Comparison of ENCODE assay signal across 16 mouse cellular contexts in the genomic region with DNA sequence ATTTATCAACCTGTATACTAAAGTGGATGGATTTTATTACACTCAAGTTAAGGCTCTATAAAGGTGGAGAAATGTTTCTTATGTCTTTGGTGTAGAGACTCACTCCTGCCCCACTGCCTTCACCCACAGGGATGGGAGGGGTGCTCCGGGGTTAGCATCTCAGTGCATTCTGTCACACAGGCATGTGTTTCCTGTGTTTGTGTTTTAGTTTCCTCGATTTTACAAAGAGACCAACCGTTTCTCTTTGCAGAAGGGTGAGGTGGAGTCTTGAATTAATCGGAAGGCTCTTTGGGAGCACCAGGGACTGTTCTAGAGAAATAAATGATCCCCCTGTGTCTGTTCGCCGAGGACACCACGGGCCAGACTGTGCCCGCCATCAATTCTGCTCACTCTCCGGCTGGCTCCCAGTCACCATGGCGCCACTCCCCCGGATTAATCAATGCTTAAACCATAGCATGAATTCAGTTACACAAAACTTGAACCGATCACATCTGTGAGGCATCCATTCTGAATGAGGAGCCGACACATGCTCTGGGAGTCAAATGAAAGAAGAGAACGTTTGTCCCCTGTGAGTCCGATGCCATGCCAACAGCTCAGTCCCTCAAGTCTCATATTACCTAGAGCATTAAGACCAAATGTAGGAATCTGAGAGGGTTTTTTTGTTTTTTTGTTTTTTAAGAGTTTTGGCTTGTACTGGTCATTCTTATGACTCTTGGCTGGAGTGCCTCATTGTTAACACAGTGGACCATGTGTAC. TPM values are rescaled to one million over a fixed set of nuclear protein-coding genes. Genes with fewer than 3 reads are reported as not detected.
DNase-seq lines count a peak whose midpoint lies in the region; ATAC-seq and TF ChIP-seq lines count a peak whose summit lies in the region.
"Had no signal": no experiment of that assay in that cellular context is flagged by ENCODE, and none has a peak within 500 bp of the region (broad histone marks: within the 10 kb centered on the region; RNA-seq: fewer than 3 reads in every experiment).

No protein-coding gene starts in this region.

- no peaks in the 10 kb centered on the region for H3K27me3 ChIP-seq in kidney, embryonic 15.5 days
- H3K27me3 ChIP-seq in lung, embryonic 14.5 days (ENCODE audit: insufficient read depth, low read length), result no peaks in the 10 kb centered on the region

- no peak for ATAC-seq in kidney, embryonic 15.5 days (replicated peaks; ENCODE audit: low FRiP score)
- no peak for ATAC-seq in lung, embryonic 14.5 days (ENCODE audit: insufficient read depth)
- no peak for ATAC-seq in megakaryocyte-erythroid progenitor cell, adult 5-6 weeks (replicated peaks; ENCODE audit: low FRiP score, low TSS enrichment, poor library complexity, severe bottlenecking)

- no peak overlapping the region for H3K9ac ChIP-seq in kidney, embryonic 15.5 days
- H3K9ac ChIP-seq in lung, embryonic 14.5 days, result no peak overlapping the region
- H3K9ac ChIP-seq: heart, embryonic 13.5 days; liver, embryonic 14.5 days had no signal

- WGBS in kidney, embryonic 15.5 days, result 53% methylated on average over 15 of the region's 15 CpGs
- WGBS in lung, embryonic 14.5 days, result 55% methylated on average over 15 of the region's 15 CpGs

- no peak overlapping the region for H3K4me2 ChIP-seq in kidney, embryonic 15.5 days
- no peak overlapping the region for H3K4me2 ChIP-seq in lung, embryonic 14.5 days
- H3K4me2 ChIP-seq: heart, embryonic 13.5 days had no signal

- peak; percentile 95 for DNase-seq in heart, adult 11 months
- DNase-seq in heart, postnatal 10 days, result no peak
- DNase-seq in kidney, postnatal 25 days, result peak; percentile 12 to 56
- peak; percentile 42 for DNase-seq in lung, embryonic 14.5 days
- peak; percentile 49 for DNase-seq in thymus, postnatal 0 days (ENCODE audit: low spot score)
- DNase-seq in Muller cell, postnatal 12 days (ENCODE audit: inconsistent ontology term), result no peak
- DNase-seq: adrenal gland, adult 2 months; midbrain, embryonic 14.5 days had no signal

- intact Hi-C loops in heart, postnatal 10 days (cut with DNase I), result loop anchor here (2.0 to 5.0 kb wide), 2 partner anchors 38 to 76 kb away; no protein-coding TSS in a partner anchor

- H3K4me1 ChIP-seq in kidney, embryonic 15.5 days, result 0 out of 2 replicates have a peak, but pooled peaks cover 2% of the 10 kb centered on the region
- no peaks in the 10 kb centered on the region for H3K4me1 ChIP-seq in lung, embryonic 14.5 days (ENCODE audit: insufficient read depth)
- H3K4me1 ChIP-seq: heart, embryonic 13.5 days had no signal

- H3K36me3 ChIP-seq in kidney, embryonic 15.5 days, result no peaks in the 10 kb centered on the region
- H3K36me3 ChIP-seq in lung, embryonic 14.5 days (ENCODE audit: insufficient read depth), result no peaks in the 10 kb centered on the region
- H3K36me3 ChIP-seq: heart, embryonic 13.5 days had no signal

- H3K9me3 ChIP-seq in kidney, embryonic 15.5 days (replicated peaks), result no peaks in the 10 kb centered on the region
- H3K9me3 ChIP-seq in lung, embryonic 14.5 days (ENCODE audit: low read depth, low read length), result no peaks in the 10 kb centered on the region
- H3K9me3 ChIP-seq: heart, embryonic 13.5 days had no signal

- H3K4me3 ChIP-seq in kidney, embryonic 15.5 days (replicated peaks), result no peak overlapping the region
- H3K4me3 ChIP-seq in lung, embryonic 14.5 days (ENCODE audit: low read depth, low read length), result no peak overlapping the region
- H3K4me3 ChIP-seq: heart, embryonic 13.5 days had no signal

- TF ChIP-seq CTCF in lung, embryonic 14.5 days (IDR thresholded peaks at IDR 0.05; ENCODE audit: low read depth), result no peak

- no peak overlapping the region for H3K27ac ChIP-seq in kidney, embryonic 15.5 days
- H3K27ac ChIP-seq in lung, embryonic 14.5 days (ENCODE audit: low read depth), result 0 out of 2 replicates have a peak overlapping the region, but pooled peaks have one; percentile 18
- H3K27ac ChIP-seq: heart, embryonic 13.5 days; liver, embryonic 14.5 days had no signal

RNA-seq across cellular contexts. Expression of a gene that starts 4.2 kb away (rescaled TPM):
- total RNA-seq in heart, postnatal 10 days (2021), result not detected
- polyA plus RNA-seq in kidney, embryonic 15.5 days (2015; fragmentation: Nextera tagmentation; extraction: Ambion mirVana), result not detected in 2 replicates
- polyA plus RNA-seq in lung, embryonic 14.5 days (2014; fragmentation: Nextera tagmentation; extraction: Ambion mirVana), result not detected in 2 replicates
- 0.67 and 0.82 TPM in 2 replicates for polyA plus RNA-seq in thymus, postnatal 0 days (2015; fragmentation: Nextera tagmentation; extraction: Ambion mirVana)
- total RNA-seq in megakaryocyte-erythroid progenitor cell, adult 5-6 weeks (2014; fragmentation: Nextera tagmentation), result not detected in 2 replicates
- total RNA-seq in megakaryocyte-erythroid progenitor cell, adult 5-6 weeks (2017), result not detected in 2 replicates
- total RNA-seq: adrenal gland, adult 2 months; left cerebral cortex, postnatal 25 days had no signal
- polyA plus RNA-seq: adrenal gland, adult 2 months; heart, embryonic 13.5 days; kidney, embryonic 16.5 days; liver, embryonic 14.5 days; midbrain, embryonic 14.5 days; small intestine, adult 2 months; testis, adult 2 months had no signal

RNA-seq across cellular contexts. Expression of a gene that starts 25.1 kb away (rescaled TPM):
- not detected for total RNA-seq in heart, postnatal 10 days (2021)
- not detected in 2 replicates for polyA plus RNA-seq in kidney, embryonic 15.5 days (2015; fragmentation: Nextera tagmentation; extraction: Ambion mirVana)
- polyA plus RNA-seq in lung, embryonic 14.5 days (2014; fragmentation: Nextera tagmentation; extraction: Ambion mirVana), result not detected in 2 replicates
- 0.52 and 0.69 TPM in 2 replicates for polyA plus RNA-seq in thymus, postnatal 0 days (2015; fragmentation: Nextera tagmentation; extraction: Ambion mirVana)
- total RNA-seq in megakaryocyte-erythroid progenitor cell, adult 5-6 weeks (2014; fragmentation: Nextera tagmentation), result not detected in 2 replicates
- not detected in 2 replicates for total RNA-seq in megakaryocyte-erythroid progenitor cell, adult 5-6 weeks (2017)
- total RNA-seq: adrenal gland, adult 2 months had no signal
- polyA plus RNA-seq: adrenal gland, adult 2 months; heart, embryonic 13.5 days; kidney, embryonic 16.5 days; liver, embryonic 14.5 days; midbrain, embryonic 14.5 days; small intestine, adult 2 months had no signal

RNA-seq across cellular contexts. Expression of a gene that starts 30.5 kb away (rescaled TPM):
- total RNA-seq in heart, postnatal 10 days (2021), result 10 to 100 TPM; 39.8 to 49.0 TPM
- 0.21 and 0.30 TPM in 2 replicates for polyA plus RNA-seq in kidney, embryonic 15.5 days (2015; fragmentation: Nextera tagmentation; extraction: Ambion mirVana)
- polyA plus RNA-seq in lung, embryonic 14.5 days (2014; fragmentation: Nextera tagmentation; extraction: Ambion mirVana), result 0.12 TPM in 1 of 2 replicates, not detected in the other
- 0.08 and 0.38 TPM in 2 replicates for polyA plus RNA-seq in thymus, postnatal 0 days (2015; fragmentation: Nextera tagmentation; extraction: Ambion mirVana)
- 1.2 TPM in 1 of 2 replicates, not detected in the other for total RNA-seq in megakaryocyte-erythroid progenitor cell, adult 5-6 weeks (2014; fragmentation: Nextera tagmentation)
- total RNA-seq in megakaryocyte-erythroid progenitor cell, adult 5-6 weeks (2017), result 0.72 TPM in 1 of 2 replicates, not detected in the other
- polyA plus RNA-seq: small intestine, adult 2 months had no signal

RNA-seq across cellular contexts. Expression of a gene that starts 40.9 kb away (rescaled TPM):
- total RNA-seq in heart, postnatal 10 days (2021), result under 1 TPM; 0.69 to 0.74 TPM
- polyA plus RNA-seq in kidney, embryonic 15.5 days (2015; fragmentation: Nextera tagmentation; extraction: Ambion mirVana), result 1.3 and 1.8 TPM in 2 replicates
- 0.21 and 0.31 TPM in 2 replicates for polyA plus RNA-seq in lung, embryonic 14.5 days (2014; fragmentation: Nextera tagmentation; extraction: Ambion mirVana)
- 6.2 and 7.1 TPM in 2 replicates for polyA plus RNA-seq in thymus, postnatal 0 days (2015; fragmentation: Nextera tagmentation; extraction: Ambion mirVana)
- 0.94 TPM in 1 of 2 replicates, not detected in the other for total RNA-seq in megakaryocyte-erythroid progenitor cell, adult 5-6 weeks (2014; fragmentation: Nextera tagmentation)
- 0.88 TPM in 1 of 2 replicates, not detected in the other for total RNA-seq in megakaryocyte-erythroid progenitor cell, adult 5-6 weeks (2017)

RNA-seq across cellular contexts. Expression of a gene that starts 41.2 kb away (rescaled TPM):
- total RNA-seq in heart, postnatal 10 days (2021), result 10 to 100 TPM; 19.6 to 20.4 TPM
- 4.1 and 5.3 TPM in 2 replicates for polyA plus RNA-seq in kidney, embryonic 15.5 days (2015; fragmentation: Nextera tagmentation; extraction: Ambion mirVana)
- polyA plus RNA-seq in lung, embryonic 14.5 days (2014; fragmentation: Nextera tagmentation; extraction: Ambion mirVana), result 4.5 and 5.1 TPM in 2 replicates
- polyA plus RNA-seq in thymus, postnatal 0 days (2015; fragmentation: Nextera tagmentation; extraction: Ambion mirVana), result 3.7 and 4.9 TPM in 2 replicates
- 3.7 TPM in 1 of 2 replicates, not detected in the other for total RNA-seq in megakaryocyte-erythroid progenitor cell, adult 5-6 weeks (2014; fragmentation: Nextera tagmentation)
- 0.66 and 1.0 TPM in 2 replicates for total RNA-seq in megakaryocyte-erythroid progenitor cell, adult 5-6 weeks (2017)

Comparison
In these comparisons a context has a peak if more than half of its experiments do, and no peak if none do; other contexts are left out.
1. DNase-seq: peak in heart, adult 11 months (single experiment), kidney, postnatal 25 days (2 of 2), lung, embryonic 14.5 days (single experiment) and thymus, postnatal 0 days (single experiment); none in heart, postnatal 10 days (0 of 2) and Muller cell, postnatal 12 days (single experiment).